ENCODE assay signal across 9 mouse cellular contexts in genomic region chr3:127322870-127323269, GRCm38 (mm10).
DNase-seq lines count a peak whose midpoint lies in the region; ATAC-seq and TF ChIP-seq lines count a peak whose summit lies in the region.
"Had no signal": no experiment of that assay in that cellular context is flagged by ENCODE, and none has a peak within 500 bp of the region (broad histone marks: within the 10 kb centered on the region; RNA-seq: fewer than 3 reads in every experiment).

No protein-coding gene starts in this region.

- no peak for TF ChIP-seq POLR2A in liver, adult 2 months (IDR thresholded peaks at IDR 0.05; ENCODE audit: extremely low read depth, insufficient read depth, low read length)

- no peaks in the 10 kb centered on the region for H3K36me3 ChIP-seq in liver, adult 2 months (ENCODE audit: control insufficient read depth, insufficient read depth, low read length)
- H3K36me3 ChIP-seq in liver, embryonic 11.5 days (ENCODE audit: control insufficient read depth, insufficient read depth, low read length), result no peaks in the 10 kb centered on the region
- H3K36me3 ChIP-seq: neural tube, embryonic 13.5 days had no signal

- no peak overlapping the region for H3K27ac ChIP-seq in liver, adult 2 months (replicated peaks; ENCODE audit: insufficient read depth, low read depth, low read length)
- no peak overlapping the region for H3K27ac ChIP-seq in liver, embryonic 11.5 days (ENCODE audit: low read depth, low read length)
- H3K27ac ChIP-seq: neural tube, embryonic 13.5 days had no signal

- H3K4me3 ChIP-seq in liver, adult 2 months (ENCODE audit: insufficient read depth, low read depth, low read length), result no peak overlapping the region
- H3K4me3 ChIP-seq in liver, embryonic 11.5 days (ENCODE audit: low read depth, low read length), result no peak overlapping the region
- H3K4me3 ChIP-seq: neural tube, embryonic 13.5 days had no signal

- peaks cover 2% of the 10 kb centered on the region; the same call in 1 of the 2 replicates for H3K4me1 ChIP-seq in liver, adult 2 months (ENCODE audit: control insufficient read depth, insufficient read depth, low read length)
- H3K4me1 ChIP-seq in liver, embryonic 11.5 days (replicated peaks; ENCODE audit: control insufficient read depth, insufficient read depth, low read length), result no peaks in the 10 kb centered on the region
- H3K4me1 ChIP-seq: neural tube, embryonic 13.5 days had no signal

- H3K27me3 ChIP-seq in liver, adult 2 months (ENCODE audit: control insufficient read depth, insufficient read depth, low read length), result no peaks in the 10 kb centered on the region
- no peaks in the 10 kb centered on the region for H3K27me3 ChIP-seq in liver, embryonic 11.5 days (replicated peaks; ENCODE audit: control insufficient read depth, insufficient read depth, low read length)
- H3K27me3 ChIP-seq: neural tube, embryonic 13.5 days had no signal

- H3K4me2 ChIP-seq in liver, embryonic 11.5 days, result no peak overlapping the region
- H3K4me2 ChIP-seq: neural tube, embryonic 13.5 days had no signal

- H3K79me2 ChIP-seq in liver, adult 2 months (ENCODE audit: control insufficient read depth, insufficient read depth, low read length), result no peaks in the 10 kb centered on the region

- ATAC-seq in liver, embryonic 11.5 days (replicated peaks; ENCODE audit: low FRiP score), result no peak

- TF ChIP-seq CTCF in liver, adult 2 months (IDR thresholded peaks at IDR 0.05; ENCODE audit: low read depth, low read length), result peak; percentile 50

- peak; percentile 56 for DNase-seq in adrenal gland, postnatal 14 days
- no peak for DNase-seq in adrenal gland, adult 8-10 months
- DNase-seq in liver, adult 2 months (ENCODE audit: extremely low read depth, low read depth, low spot score), result peak; percentile 51
- DNase-seq in liver, embryonic 11.5 days (ENCODE audit: low spot score), result no peak
- DNase-seq in R1 (ENCODE audit: low read depth, low spot score), result peak; percentile 82
- DNase-seq in embryo, embryonic 11.5 days (ENCODE audit: low read depth, low spot score), result peak; percentile 60
- peak; percentile 4 for DNase-seq in large intestine, adult 2 months (ENCODE audit: low read depth, low spot score)
- DNase-seq in retina, embryonic 14.5 days (ENCODE audit: low spot score), result peak; percentile 87

- no peaks in the 10 kb centered on the region for H3K9me3 ChIP-seq in liver, embryonic 11.5 days (ENCODE audit: control insufficient read depth, low read length)
- H3K9me3 ChIP-seq: neural tube, embryonic 13.5 days had no signal

- H3K9ac ChIP-seq in liver, adult 2 months (ENCODE audit: low read depth, low read length), result no peak overlapping the region
- no peak overlapping the region for H3K9ac ChIP-seq in liver, embryonic 11.5 days (ENCODE audit: low read depth, low read length)
- H3K9ac ChIP-seq: neural tube, embryonic 13.5 days had no signal

Comparison
In these comparisons a context has a peak if more than half of its experiments do, and no peak if none do; other contexts are left out.
1. DNase-seq: peak in adrenal gland, postnatal 14 days (single experiment), liver, adult 2 months (single experiment), R1 (single experiment), embryo, embryonic 11.5 days (single experiment), large intestine, adult 2 months (single experiment) and retina, embryonic 14.5 days (single experiment); none in adrenal gland, adult 8-10 months (single experiment) and liver, embryonic 11.5 days (single experiment).